Mouse (Mus musculus) MEL (cell line): ENCODE data around the gene Arhgef15.

ENCODE experiments used
- CHD2 ChIP-seq: IDR thresholded peaks from 2 replicates; pipeline ENCODE4 v1.6.1; 2011; ENCODE audit warnings: low read length, improper control_type of control experiment
- CTCF ChIP-seq, 3 experiments: IDR thresholded peaks in 2 of 3; conservative IDR thresholded peaks in 1 of 3; 2 replicates each; pipeline ENCODE4 v1.5.1; 2011 to 2012; ENCODE audit warnings: low read length in 3 of 3, low read depth in 2 of 3, mild to moderate bottlenecking in 2 of 3, improper control_type of control experiment in 1 of 3, inconsistent platforms in 1 of 3, mixed read lengths in 1 of 3, moderate library complexity in 1 of 3; ENCODE audit not compliant: control insufficient read depth in 1 of 3, insufficient read depth in 1 of 3, poor library complexity in 1 of 3, severe bottlenecking in 1 of 3
- GATA1 ChIP-seq: IDR thresholded peaks from 2 replicates; pipeline ENCODE4 v1.6.1; 2011; ENCODE audit warnings: low read depth, low read length, improper control_type of control experiment
- KAT2A ChIP-seq: conservative IDR thresholded peaks from 2 replicates; pipeline ENCODE4 v1.6.1; 2012; ENCODE audit warnings: low read depth, low read length, improper control_type of control experiment, inconsistent platforms
- POLR2A ChIP-seq, 2 experiments: IDR thresholded peaks; 2 replicates each; pipeline ENCODE4 v1.6.1; 2011 to 2012; ENCODE audit warnings: low read length in 2 of 2, mild to moderate bottlenecking in 2 of 2, control low read depth in 1 of 2, improper control_type of control experiment in 1 of 2, low read depth in 1 of 2, moderate library complexity in 1 of 2; ENCODE audit not compliant: control insufficient read depth in 1 of 2, insufficient read depth in 1 of 2, poor library complexity in 1 of 2
- POLR2AphosphoS2 ChIP-seq: IDR thresholded peaks from 2 replicates; pipeline ENCODE4 v1.6.1; 2011; ENCODE audit warnings: low read length, improper control_type of control experiment
- RCOR1 ChIP-seq: IDR thresholded peaks from 2 replicates; pipeline ENCODE4 v1.6.1; 2012; ENCODE audit warnings: low read depth, mild to moderate bottlenecking, inconsistent platforms, low read length, improper control_type of control experiment
- TAL1 ChIP-seq: IDR thresholded peaks from 2 replicates; pipeline ENCODE4 v1.6.1; 2012; ENCODE audit warnings: mild to moderate bottlenecking, inconsistent platforms, low read length, moderate library complexity, mixed read lengths
- USF2 ChIP-seq, 2 experiments: IDR thresholded peaks; 2 replicates each; pipeline ENCODE4 v1.6.1; 2011 to 2012; ENCODE audit warnings: improper control_type of control experiment in 2 of 2, low read length in 2 of 2, borderline replicate concordance in 1 of 2, inconsistent platforms in 1 of 2, low read depth in 1 of 2, mild to moderate bottlenecking in 1 of 2; ENCODE audit not compliant: insufficient read depth in 1 of 2

- TF ChIP-seq RCOR1 (no peak), CHD2 (no peak), CTCF (IDR thresholded peaks at IDR 0.05 in 2 of 3, conservative IDR thresholded peaks at IDR 0.05 in 1 of 3; ENCODE audit: control insufficient read depth in 1 of 3, insufficient read depth in 1 of 3, low read depth in 2 of 3, low read length in 3 of 3, poor library complexity in 1 of 3, severe bottlenecking in 1 of 3) (no peak), GATA1 (no peak), POLR2A (IDR thresholded peaks at IDR 0.05; ENCODE audit: control insufficient read depth in 1 of 2, insufficient read depth in 1 of 2, low read depth in 1 of 2, low read length in 2 of 2, poor library complexity in 1 of 2) (no peak), KAT2A (no peak), TAL1 (no peak), POLR2AphosphoS2 (no peak), USF2 (IDR thresholded peaks at IDR 0.05; ENCODE audit: borderline replicate concordance in 1 of 2, insufficient read depth in 1 of 2, low read depth in 1 of 2, low read length in 2 of 2) (no peak)
These were observed 9.3 kb upstream of the Arhgef15 start for GRCm38 (mm10) chr11:68966554-68966953.
